Mouse (Mus musculus): ENCODE measurements around the gene Aox4. TPM values are rescaled to one million over a fixed set of nuclear protein-coding genes. Genes with fewer than 3 reads are reported as not detected.
A peak's percentile ranks its signal among the peaks of the same experiment; 100 is the strongest.

Gene Aox4
- polyA plus RNA-seq, 1 experiment from 2014 or later: not detected

DNA sequence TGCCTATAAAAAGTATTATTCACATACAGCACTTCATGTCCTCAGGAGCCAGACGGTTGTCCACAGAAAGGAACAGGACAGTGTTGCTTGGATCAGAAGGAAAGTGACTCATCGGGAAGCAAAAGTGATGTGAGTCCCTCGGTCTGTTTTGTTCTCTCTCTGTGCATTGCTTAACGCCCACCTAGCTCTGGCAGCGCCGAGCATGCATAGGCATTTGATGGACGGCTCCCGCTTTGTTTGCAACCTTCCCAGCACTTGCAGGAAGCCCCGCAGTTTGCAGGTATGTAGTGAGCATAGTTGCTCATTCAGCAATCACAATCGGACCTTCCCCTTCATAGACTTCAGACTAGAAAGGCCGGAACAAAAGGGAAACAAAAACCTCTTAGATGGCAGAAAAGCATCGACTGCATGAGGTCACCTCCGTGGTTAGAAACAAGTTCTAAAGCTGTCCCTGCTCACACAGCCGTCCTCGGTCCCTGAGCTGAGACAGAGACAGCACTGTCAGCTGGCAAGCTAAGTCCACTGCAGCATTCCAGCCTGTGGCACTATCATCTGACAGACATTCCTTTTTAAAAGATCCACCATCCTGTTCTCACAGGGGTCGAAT lies 79.8 kb downstream of the Aox4 start:
- no peak for ATAC-seq (ENCODE audit: low FRiP score)

GRCm38 (mm10) chr1:58291394-58292300 lies 81.5 kb downstream of the Aox4 start:
- WGBS: 67% methylated on average over 13 of the region's 13 CpGs
- H3K9me3 ChIP-seq: no peaks in the 10 kb centered on the region
- no peaks in the 10 kb centered on the region for H3K27me3 ChIP-seq
- no peak overlapping the region for H3K4me3 ChIP-seq (replicated peaks)
- no peak overlapping the region for H3K27ac ChIP-seq
- H3K9ac ChIP-seq: no peak overlapping the region
- peaks cover 4% of the 10 kb centered on the region; the same call in 1 of the 2 replicates for H3K4me1 ChIP-seq
- no peak overlapping the region for H3K4me2 ChIP-seq
- ATAC-seq (ENCODE audit: low FRiP score): no peak
- no peaks in the 10 kb centered on the region for H3K36me3 ChIP-seq (replicated peaks)

More for the DNA sequence above, 79.8 kb downstream of the Aox4 start:
- 30% methylated on average over 16 of the region's 16 CpGs for WGBS
- Histone ChIP-seq H3K27ac (no peak overlapping the region), H3K36me3 (replicated peaks) (no peaks in the 10 kb centered on the region), H3K4me2 (no peak overlapping the region), H3K9ac (no peak overlapping the region), H3K4me1 (peaks cover 4% of the 10 kb centered on the region; the same call in 1 of the 2 replicates), H3K9me3 (no peaks in the 10 kb centered on the region), H3K4me3 (replicated peaks) (no peak overlapping the region), H3K27me3 (no peaks in the 10 kb centered on the region)

GRCm38 (mm10) chr1:58294730-58295129 lies 84.5 kb downstream of the Aox4 start:
- ATAC-seq (ENCODE audit: low FRiP score): no peak
- no peak overlapping the region for H3K9ac ChIP-seq
- 84% methylated on average over 5 of the region's 5 CpGs for WGBS

DNA sequence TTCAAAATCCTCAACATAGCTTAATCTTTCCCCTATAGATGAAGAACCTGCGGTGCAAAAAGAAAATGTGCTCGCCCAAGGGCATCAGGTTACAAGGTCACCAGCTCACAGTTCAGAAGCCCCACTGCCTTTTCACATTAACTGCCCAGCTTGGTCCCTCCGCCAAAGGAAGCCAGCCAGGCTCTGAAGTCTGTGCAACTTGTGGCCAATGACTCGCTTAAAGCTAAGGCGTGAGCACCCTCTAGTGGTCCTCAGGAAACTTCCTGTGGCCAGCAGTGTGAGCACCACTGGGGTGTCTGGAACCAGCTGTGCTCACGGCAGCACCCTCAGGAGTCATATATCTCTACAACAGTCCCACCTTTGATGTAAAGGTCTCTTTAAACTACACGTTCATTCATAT lies 86.1 kb downstream of the Aox4 start:
- H3K4me3 ChIP-seq (replicated peaks): no peak overlapping the region
- WGBS: 6% methylated on average over 7 of the region's 7 CpGs
- no peak overlapping the region for H3K4me2 ChIP-seq
- no peak overlapping the region for H3K9ac ChIP-seq
- H3K36me3 ChIP-seq (replicated peaks): no peaks in the 10 kb centered on the region
- no peaks in the 10 kb centered on the region for H3K27me3 ChIP-seq
- H3K9me3 ChIP-seq: no peaks in the 10 kb centered on the region
- ATAC-seq (ENCODE audit: low FRiP score): peak; percentile 64; the same call in 1 of the 2 replicates
- no peaks in the 10 kb centered on the region for H3K4me1 ChIP-seq
- H3K27ac ChIP-seq: no peak overlapping the region

More at GRCm38 (mm10) chr1:58294730-58295129, 84.5 kb downstream of the Aox4 start:
- H3K4me1 ChIP-seq: peaks cover 2% of the 10 kb centered on the region; the same call in 1 of the 2 replicates
- no peaks in the 10 kb centered on the region for H3K9me3 ChIP-seq
- H3K27me3 ChIP-seq: no peaks in the 10 kb centered on the region
- H3K36me3 ChIP-seq (replicated peaks): no peaks in the 10 kb centered on the region
- no peak overlapping the region for H3K4me2 ChIP-seq
- H3K4me3 ChIP-seq (replicated peaks): no peak overlapping the region
- H3K27ac ChIP-seq: no peak overlapping the region

GRCm38 (mm10) chr1:58296821-58297220 lies 86.6 kb downstream of the Aox4 start:
- no peak overlapping the region for H3K4me2 ChIP-seq
- WGBS: 59% methylated on average over 4 of the region's 4 CpGs
- H3K27me3 ChIP-seq: no peaks in the 10 kb centered on the region
- no peaks in the 10 kb centered on the region for H3K36me3 ChIP-seq (replicated peaks)
- no peaks in the 10 kb centered on the region for H3K9me3 ChIP-seq
- no peak overlapping the region for H3K4me3 ChIP-seq (replicated peaks)
- no peak for ATAC-seq (ENCODE audit: low FRiP score)
- H3K9ac ChIP-seq: no peak overlapping the region
- H3K4me1 ChIP-seq: no peaks in the 10 kb centered on the region
- no peak overlapping the region for H3K27ac ChIP-seq

- no peaks in the 10 kb centered on the region for H3K27me3 ChIP-seq
- no peak overlapping the region for H3K27ac ChIP-seq
- WGBS: 75% methylated on average over 6 of the region's 6 CpGs
- no peaks in the 10 kb centered on the region for H3K36me3 ChIP-seq (replicated peaks)
- H3K9me3 ChIP-seq: no peaks in the 10 kb centered on the region
- no peak for ATAC-seq (ENCODE audit: low FRiP score)
- no peak overlapping the region for H3K9ac ChIP-seq
- no peak overlapping the region for H3K4me2 ChIP-seq
- no peaks in the 10 kb centered on the region for H3K4me1 ChIP-seq
- no peak overlapping the region for H3K4me3 ChIP-seq (replicated peaks)
Measured at GRCm38 (mm10) chr1:58298347-58298746, 88.2 kb downstream of the Aox4 start.

DNA sequence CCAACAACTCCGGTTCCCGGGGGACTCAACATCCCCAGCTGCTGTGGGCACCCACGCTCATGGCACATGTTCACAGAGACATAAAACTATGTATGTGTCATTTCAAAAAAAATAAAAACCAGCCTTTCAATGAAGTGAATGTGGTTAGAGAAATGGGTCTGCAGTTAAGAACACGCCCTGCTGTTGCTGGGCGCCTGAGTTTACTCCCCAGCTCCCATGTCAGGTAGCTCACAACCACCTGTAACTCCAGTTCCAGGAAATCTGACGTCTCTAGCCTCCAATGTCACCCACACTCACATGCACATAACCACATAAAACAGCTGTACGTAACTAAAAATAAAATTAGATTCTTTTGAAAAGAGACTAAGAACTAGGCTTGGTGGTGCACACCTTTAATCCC lies 90.9 kb downstream of the Aox4 start:
- Histone ChIP-seq H3K9ac (no peak overlapping the region), H3K9me3 (no peaks in the 10 kb centered on the region), H3K4me3 (replicated peaks) (no peak overlapping the region), H3K27me3 (no peaks in the 10 kb centered on the region), H3K36me3 (replicated peaks) (no peaks in the 10 kb centered on the region), H3K4me1 (no peaks in the 10 kb centered on the region), H3K27ac (no peak overlapping the region), H3K4me2 (no peak overlapping the region)
- WGBS: 92% methylated on average over 7 of the region's 7 CpGs
- no peak for ATAC-seq (ENCODE audit: low FRiP score)

DNA sequence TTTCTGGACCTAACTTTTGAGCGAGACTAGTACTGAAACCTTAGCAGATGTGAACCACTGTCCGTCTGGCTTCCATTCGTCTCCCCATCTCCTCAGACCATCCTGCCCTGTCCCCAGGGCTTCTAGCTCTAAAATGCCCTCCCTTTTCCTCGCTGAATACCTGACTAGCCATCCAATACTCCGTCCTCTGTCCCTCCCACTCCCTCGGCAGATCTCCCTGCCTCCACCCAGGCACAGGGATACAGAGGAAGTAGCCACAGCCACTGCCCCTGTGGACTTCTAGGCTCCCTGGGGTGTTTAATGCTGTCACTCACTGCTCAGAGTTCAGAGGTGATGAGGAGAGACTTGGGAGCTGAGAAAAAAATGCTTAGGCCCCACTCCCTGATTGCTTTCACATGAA lies 91.8 kb downstream of the Aox4 start:
- H3K36me3 ChIP-seq (replicated peaks): no peaks in the 10 kb centered on the region
- H3K4me3 ChIP-seq (replicated peaks): no peak overlapping the region
- no peaks in the 10 kb centered on the region for H3K27me3 ChIP-seq
- ATAC-seq (ENCODE audit: low FRiP score): no peak
- H3K27ac ChIP-seq: no peak overlapping the region
- H3K9ac ChIP-seq: no peak overlapping the region
- no peaks in the 10 kb centered on the region for H3K9me3 ChIP-seq
- H3K4me1 ChIP-seq: no peaks in the 10 kb centered on the region
- no peak overlapping the region for H3K4me2 ChIP-seq
- WGBS: 72% methylated on average over 6 of the region's 6 CpGs

DNA sequence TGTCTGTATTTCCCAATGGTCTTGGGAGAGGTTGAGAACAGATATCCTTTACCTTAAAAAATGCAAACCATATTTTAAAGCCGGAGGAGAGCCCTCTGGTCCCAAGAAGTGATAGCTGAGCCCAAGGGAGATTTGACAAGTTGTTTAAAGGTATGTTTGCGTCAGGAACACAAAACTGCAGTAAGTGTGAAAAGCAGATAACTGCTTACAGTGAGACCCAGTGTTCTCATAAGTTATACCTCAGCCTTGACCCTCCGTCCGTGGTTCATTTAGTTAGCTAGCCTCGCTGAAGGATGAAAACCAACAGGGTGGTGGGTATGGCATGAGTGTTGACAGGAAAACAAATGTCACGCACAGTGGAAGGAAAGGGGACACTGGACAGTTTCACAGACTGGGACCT lies 92.8 kb downstream of the Aox4 start:
- 89% methylated on average over 6 of the region's 6 CpGs for WGBS
- H3K9ac ChIP-seq: no peak overlapping the region
- ATAC-seq (ENCODE audit: low FRiP score): no peak
- no peaks in the 10 kb centered on the region for H3K27me3 ChIP-seq
- no peak overlapping the region for H3K4me2 ChIP-seq
- H3K27ac ChIP-seq: no peak overlapping the region
- no peak overlapping the region for H3K4me3 ChIP-seq (replicated peaks)
- no peaks in the 10 kb centered on the region for H3K36me3 ChIP-seq (replicated peaks)
- H3K9me3 ChIP-seq: no peaks in the 10 kb centered on the region
- H3K4me1 ChIP-seq: no peaks in the 10 kb centered on the region

DNA sequence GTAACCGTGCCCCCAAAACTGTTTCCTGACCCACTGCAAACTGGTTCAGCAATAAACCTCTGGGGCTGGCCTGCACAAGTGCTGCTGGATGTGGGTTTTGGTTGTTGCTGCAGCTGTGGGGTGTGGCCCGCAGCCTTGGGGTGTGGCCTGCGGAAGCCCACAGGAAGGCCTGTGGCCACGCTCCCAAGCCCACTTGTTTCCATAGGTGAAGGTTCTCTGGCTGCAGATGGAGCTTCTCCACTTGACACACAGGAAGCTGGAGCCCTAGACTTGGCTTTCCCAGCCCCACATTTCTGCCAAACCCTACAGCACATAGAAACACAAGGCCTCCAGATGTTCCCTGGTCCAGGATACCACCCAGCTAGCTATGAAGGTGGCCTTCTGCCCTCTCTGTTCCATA lies 93.5 kb downstream of the Aox4 start:
- Histone ChIP-seq H3K9ac (no peak overlapping the region), H3K4me3 (replicated peaks) (no peak overlapping the region), H3K27me3 (no peaks in the 10 kb centered on the region), H3K4me1 (no peaks in the 10 kb centered on the region), H3K4me2 (no peak overlapping the region), H3K27ac (no peak overlapping the region), H3K9me3 (no peaks in the 10 kb centered on the region), H3K36me3 (replicated peaks) (no peaks in the 10 kb centered on the region)
- 91% methylated on average over 4 of the region's 4 CpGs for WGBS
- no peak for ATAC-seq (ENCODE audit: low FRiP score)

DNA sequence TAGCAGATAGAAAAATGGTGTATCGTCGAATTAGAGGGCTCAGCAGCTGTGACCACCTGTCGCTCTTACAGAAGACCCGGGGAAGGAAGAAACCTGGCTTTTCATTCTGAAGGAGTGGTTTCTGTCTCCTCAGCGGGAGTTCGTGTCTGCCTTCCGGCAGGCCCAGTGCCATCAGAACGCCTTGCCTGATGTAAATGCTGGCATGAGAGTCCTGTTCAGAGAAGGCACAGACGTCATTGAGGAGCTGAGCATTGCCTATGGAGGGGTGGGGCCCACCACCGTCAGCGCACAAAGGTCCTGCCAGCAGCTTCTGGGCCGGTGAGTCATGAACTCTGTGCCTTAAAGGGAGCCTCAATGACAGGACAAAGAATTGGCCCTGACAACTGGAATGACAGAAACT lies 94.1 kb downstream of the Aox4 start:
- Histone ChIP-seq H3K27me3 (no peaks in the 10 kb centered on the region), H3K4me1 (no peaks in the 10 kb centered on the region), H3K4me2 (no peak overlapping the region), H3K9me3 (no peaks in the 10 kb centered on the region), H3K36me3 (replicated peaks) (no peaks in the 10 kb centered on the region), H3K4me3 (replicated peaks) (no peak overlapping the region), H3K9ac (no peak overlapping the region), H3K27ac (no peak overlapping the region)
- WGBS: 70% methylated on average over 12 of the region's 12 CpGs
- ATAC-seq (ENCODE audit: low FRiP score): no peak

GRCm38 (mm10) chr1:58307181-58307580 lies 97.0 kb downstream of the Aox4 start:
- ATAC-seq (ENCODE audit: low FRiP score): no peak
- Histone ChIP-seq H3K9me3 (no peaks in the 10 kb centered on the region), H3K4me3 (replicated peaks) (no peak overlapping the region), H3K27me3 (no peaks in the 10 kb centered on the region), H3K4me1 (no peaks in the 10 kb centered on the region), H3K27ac (no peak overlapping the region), H3K36me3 (replicated peaks) (no peaks in the 10 kb centered on the region), H3K4me2 (no peak overlapping the region), H3K9ac (no peak overlapping the region)
- 91% methylated on average over 8 of the region's 8 CpGs for WGBS

DNA sequence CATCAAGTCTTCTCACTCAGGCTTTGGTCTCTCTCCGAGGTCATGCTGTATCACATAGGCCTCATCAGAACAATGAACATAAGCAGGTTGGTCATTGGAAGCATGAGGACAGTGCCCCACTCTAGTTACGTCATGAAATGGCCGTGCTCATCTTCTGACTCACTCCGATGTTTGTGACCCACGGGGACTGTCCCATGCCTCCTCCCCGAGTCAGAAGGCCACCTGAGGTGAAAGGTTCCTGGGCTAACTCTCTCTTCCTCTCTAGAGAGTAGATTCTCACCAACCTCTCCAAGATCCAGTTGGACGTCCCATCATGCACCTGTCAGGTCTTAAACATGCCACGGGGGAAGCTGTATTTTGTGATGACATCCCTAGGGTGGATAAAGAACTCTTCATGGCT lies 98.4 kb downstream of the Aox4 start:
- no peak for ATAC-seq (ENCODE audit: low FRiP score)
- no peaks in the 10 kb centered on the region for H3K27me3 ChIP-seq

More for the DNA sequence above, 98.4 kb downstream of the Aox4 start:
- no peak overlapping the region for H3K9ac ChIP-seq
- no peaks in the 10 kb centered on the region for H3K9me3 ChIP-seq
- H3K4me3 ChIP-seq (replicated peaks): no peak overlapping the region
- no peaks in the 10 kb centered on the region for H3K4me1 ChIP-seq
- H3K36me3 ChIP-seq (replicated peaks): no peaks in the 10 kb centered on the region
- no peak overlapping the region for H3K4me2 ChIP-seq
- WGBS: 90% methylated on average over 8 of the region's 8 CpGs
- H3K27ac ChIP-seq: no peak overlapping the region
